Mouse (Mus musculus): Measurements from ENCODE around the gene Arnt2.

The Arnt2 gene

GRCm38 (mm10) chr7:84401641-84402455 is 8.1 kb downstream of the Arnt2 start:
- DNase-seq (ENCODE audit: low read depth in 1 of 2, low spot score in 2 of 2): no peak

GRCm38 (mm10) chr7:84397320-84397719 is 12.7 kb downstream of the Arnt2 start:
- no peak for DNase-seq (ENCODE audit: low read depth in 1 of 2, low spot score in 2 of 2)

- no peak for DNase-seq (ENCODE audit: low read depth in 1 of 2, low spot score in 2 of 2)
These were observed 13.4 kb downstream of the Arnt2 start for GRCm38 (mm10) chr7:84396581-84396980.

GRCm38 (mm10) chr7:84387826-84388225 is 22.1 kb downstream of the Arnt2 start:
- no peak for DNase-seq (ENCODE audit: low read depth in 1 of 2, low spot score in 2 of 2)

- DNase-seq (ENCODE audit: low read depth in 1 of 2, low spot score in 2 of 2): no peak
These were observed 23.5 kb downstream of the Arnt2 start for GRCm38 (mm10) chr7:84386472-84386871.

GRCm38 (mm10) chr7:84384778-84385177 is 25.2 kb downstream of the Arnt2 start:
- no peak for DNase-seq (ENCODE audit: low read depth in 1 of 2, low spot score in 2 of 2)

GRCm38 (mm10) chr7:84384086-84384485 is 25.9 kb downstream of the Arnt2 start:
- DNase-seq (ENCODE audit: low read depth in 1 of 2, low spot score in 2 of 2): no peak

- DNase-seq (ENCODE audit: low read depth in 1 of 2, low spot score in 2 of 2): no peak
These were observed 27.6 kb downstream of the Arnt2 start for GRCm38 (mm10) chr7:84382346-84382745.

GRCm38 (mm10) chr7:84380810-84381209 is 29.2 kb downstream of the Arnt2 start:
- DNase-seq (ENCODE audit: low read depth in 1 of 2, low spot score in 2 of 2): no peak

GRCm38 (mm10) chr7:84377330-84377729 is 32.6 kb downstream of the Arnt2 start:
- no peak for DNase-seq (ENCODE audit: low read depth in 1 of 2, low spot score in 2 of 2)

GRCm38 (mm10) chr7:84373691-84374090 is 36.3 kb downstream of the Arnt2 start:
- DNase-seq (ENCODE audit: low read depth in 1 of 2, low spot score in 2 of 2): no peak

- no peak for DNase-seq (ENCODE audit: low read depth in 1 of 2, low spot score in 2 of 2)
These were observed 37.1 kb downstream of the Arnt2 start for GRCm38 (mm10) chr7:84372871-84373270.

- DNase-seq (ENCODE audit: low read depth in 1 of 2, low spot score in 2 of 2): no peak
These were observed 37.7 kb downstream of the Arnt2 start for GRCm38 (mm10) chr7:84372280-84372679.

- no peak for DNase-seq (ENCODE audit: low read depth in 1 of 2, low spot score in 2 of 2)
These were observed 38.9 kb downstream of the Arnt2 start for GRCm38 (mm10) chr7:84370911-84371592.

GRCm38 (mm10) chr7:84366251-84366650 is 43.7 kb downstream of the Arnt2 start:
- DNase-seq (ENCODE audit: low read depth in 1 of 2, low spot score in 2 of 2): no peak

- DNase-seq (ENCODE audit: low read depth in 1 of 2, low spot score in 2 of 2): no peak
These were observed 47.3 kb downstream of the Arnt2 start for GRCm38 (mm10) chr7:84362711-84363110.

GRCm38 (mm10) chr7:84361086-84361684 is 48.8 kb downstream of the Arnt2 start:
- no peak for DNase-seq (ENCODE audit: low read depth in 1 of 2, low spot score in 2 of 2)

- DNase-seq (ENCODE audit: low read depth in 1 of 2, low spot score in 2 of 2): no peak
These were observed 51.5 kb downstream of the Arnt2 start for GRCm38 (mm10) chr7:84358426-84358825.

GRCm38 (mm10) chr7:84355619-84356570 is 54.1 kb downstream of the Arnt2 start:
- no peak for DNase-seq (ENCODE audit: low read depth in 1 of 2, low spot score in 2 of 2)

- DNase-seq (ENCODE audit: low read depth in 1 of 2, low spot score in 2 of 2): no peak
These were observed 55.1 kb downstream of the Arnt2 start for GRCm38 (mm10) chr7:84354890-84355289.

- no peak for DNase-seq (ENCODE audit: low read depth in 1 of 2, low spot score in 2 of 2)
These were observed 59.4 kb downstream of the Arnt2 start for GRCm38 (mm10) chr7:84350529-84350928.

All from monocyte, adult 2 months (primary cell).